Comparison of ENCODE assay signal across 11 mouse cellular contexts in genomic region chr13:73262336-73263127, GRCm38 (mm10). TPM values are rescaled to one million over a fixed set of nuclear protein-coding genes. Genes with fewer than 3 reads are reported as not detected.
DNase-seq lines count a peak whose midpoint lies in the region; ATAC-seq and TF ChIP-seq lines count a peak whose summit lies in the region.
"Had no signal": no experiment of that assay in that cellular context is flagged by ENCODE, and none has a peak within 500 bp of the region (broad histone marks: within the 10 kb centered on the region; RNA-seq: fewer than 3 reads in every experiment).

No protein-coding gene starts in this region.

- ATAC-seq in lung, embryonic 14.5 days (ENCODE audit: insufficient read depth) = no peak
- ATAC-seq in forebrain, embryonic 12.5 days (ENCODE audit: low FRiP score) = no peak
- no peak for ATAC-seq in intestine, postnatal 0 days

- no peaks in the 10 kb centered on the region for H3K9me3 ChIP-seq in lung, embryonic 14.5 days (ENCODE audit: low read depth, low read length)
- H3K9me3 ChIP-seq in forebrain, embryonic 12.5 days = no peaks in the 10 kb centered on the region
- no peaks in the 10 kb centered on the region for H3K9me3 ChIP-seq in intestine, postnatal 0 days (ENCODE audit: control insufficient read depth)
- H3K9me3 ChIP-seq: liver, embryonic 15.5 days had no signal

- peaks cover 99% of the 10 kb centered on the region for H3K27me3 ChIP-seq in lung, embryonic 14.5 days (ENCODE audit: insufficient read depth, low read length)
- H3K27me3 ChIP-seq in forebrain, embryonic 12.5 days = peaks cover 100% of the 10 kb centered on the region
- H3K27me3 ChIP-seq in intestine, postnatal 0 days (replicated peaks; ENCODE audit: control insufficient read depth, insufficient read depth, low read length) = peaks cover 96% of the 10 kb centered on the region
- peaks cover 48% of the 10 kb centered on the region for H3K27me3 ChIP-seq in small intestine, adult 2 months (ENCODE audit: control insufficient read depth, insufficient read depth, low read length)

- no peak overlapping the region for H3K9ac ChIP-seq in lung, embryonic 14.5 days
- no peak overlapping the region for H3K9ac ChIP-seq in forebrain, embryonic 12.5 days
- no peak overlapping the region for H3K9ac ChIP-seq in intestine, postnatal 0 days (ENCODE audit: low read depth, low read length)
- H3K9ac ChIP-seq: liver, embryonic 15.5 days had no signal

- no peaks in the 10 kb centered on the region for H3K4me1 ChIP-seq in lung, embryonic 14.5 days (ENCODE audit: insufficient read depth)
- peaks cover 43% of the 10 kb centered on the region for H3K4me1 ChIP-seq in forebrain, embryonic 12.5 days
- no peaks in the 10 kb centered on the region for H3K4me1 ChIP-seq in intestine, postnatal 0 days (replicated peaks; ENCODE audit: control insufficient read depth, insufficient read depth, low read length)
- peaks cover 4% of the 10 kb centered on the region; the same call in 1 of the 2 replicates for H3K4me1 ChIP-seq in small intestine, adult 2 months (ENCODE audit: control insufficient read depth, insufficient read depth, insufficient read length, low read length)
- H3K4me1 ChIP-seq: liver, embryonic 15.5 days had no signal

- TF ChIP-seq CTCF in lung, embryonic 14.5 days (IDR thresholded peaks at IDR 0.05; ENCODE audit: low read depth) = no peak
- TF ChIP-seq CTCF in intestine, postnatal 0 days (IDR thresholded peaks at IDR 0.05; ENCODE audit: low read depth) = no peak
- no peak for TF ChIP-seq CTCF in small intestine, adult 2 months (IDR thresholded peaks at IDR 0.05; ENCODE audit: extremely low read depth, insufficient read length, insufficient replicate concordance, low read depth, low read length)

- 3% methylated on average over 24 of the region's 24 CpGs for WGBS in lung, embryonic 14.5 days
- 2% methylated on average over 24 of the region's 24 CpGs for WGBS in forebrain, embryonic 12.5 days
- 11% methylated on average over 24 of the region's 24 CpGs for WGBS in intestine, postnatal 0 days
- 18% methylated on average over 24 of the region's 24 CpGs for WGBS in small intestine, adult 2 months

- no peak for DNase-seq in lung, embryonic 14.5 days
- no peak for DNase-seq in lung, postnatal 14 days
- no peak for DNase-seq in frontal cortex, postnatal 10 days (ENCODE audit: low spot score in 2 of 2)
- no peak for DNase-seq in adrenal gland, postnatal 25 days
- no peak for DNase-seq in spleen, postnatal 10 days (ENCODE audit: low spot score in 2 of 2)
- DNase-seq: thymus, postnatal 14 days had no signal

- no peaks in the 10 kb centered on the region for H3K36me3 ChIP-seq in lung, embryonic 14.5 days (ENCODE audit: insufficient read depth)
- H3K36me3 ChIP-seq in forebrain, embryonic 12.5 days (replicated peaks) = no peaks in the 10 kb centered on the region
- H3K36me3 ChIP-seq in intestine, postnatal 0 days (ENCODE audit: control insufficient read depth, insufficient read depth) = no peaks in the 10 kb centered on the region
- no peaks in the 10 kb centered on the region for H3K36me3 ChIP-seq in small intestine, adult 2 months (ENCODE audit: control insufficient read depth, insufficient read depth, low read length)
- H3K36me3 ChIP-seq: liver, embryonic 15.5 days had no signal

- no peak overlapping the region for H3K27ac ChIP-seq in lung, embryonic 14.5 days (ENCODE audit: low read depth)
- no peak overlapping the region for H3K27ac ChIP-seq in forebrain, embryonic 12.5 days
- H3K27ac ChIP-seq in intestine, postnatal 0 days (ENCODE audit: low read depth, low read length) = no peak overlapping the region
- H3K27ac ChIP-seq in small intestine, adult 2 months (ENCODE audit: insufficient read depth, low read depth, low read length) = no peak overlapping the region
- H3K27ac ChIP-seq: liver, embryonic 15.5 days had no signal

- H3K4me3 ChIP-seq in lung, embryonic 14.5 days (ENCODE audit: low read depth, low read length) = peak overlapping the region; percentile 14; the same call in 1 of the 2 replicates
- H3K4me3 ChIP-seq in forebrain, embryonic 12.5 days (replicated peaks) = peak overlapping the region; percentile 2; the same call in 1 of the 2 replicates
- peak overlapping the region; percentile 21 for H3K4me3 ChIP-seq in intestine, postnatal 0 days (ENCODE audit: low read depth, low read length)
- peak overlapping the region; percentile 9; the same call in 1 of the 2 replicates for H3K4me3 ChIP-seq in small intestine, adult 2 months (ENCODE audit: low read depth, low read length)
- H3K4me3 ChIP-seq: liver, embryonic 15.5 days had no signal

- TF ChIP-seq POLR2A in small intestine, adult 2 months (IDR thresholded peaks at IDR 0.05; ENCODE audit: low read depth, low read length) = no peak

- peak overlapping the region; percentile 43 for H3K4me2 ChIP-seq in lung, embryonic 14.5 days
- H3K4me2 ChIP-seq in forebrain, embryonic 12.5 days = peak overlapping the region; percentile 31; the same call in 1 of the 2 replicates
- peak overlapping the region; percentile 47 for H3K4me2 ChIP-seq in intestine, postnatal 0 days (replicated peaks; ENCODE audit: low read depth)
- H3K4me2 ChIP-seq: liver, embryonic 15.5 days had no signal

RNA-seq across cellular contexts. Expression of gene Irx4, which starts 2.3 kb away (rescaled TPM):
- polyA plus RNA-seq in lung, embryonic 14.5 days (2014; fragmentation: Nextera tagmentation; extraction: Ambion mirVana) = not detected in 2 replicates
- 0.53 and 1.0 TPM in 2 replicates for polyA plus RNA-seq in forebrain, embryonic 12.5 days (2016; fragmentation: Nextera tagmentation; extraction: Ambion mirVana)
- polyA plus RNA-seq in intestine, postnatal 0 days (2015; fragmentation: Nextera tagmentation; extraction: Ambion mirVana) = 0.27 and 0.38 TPM in 2 replicates
- polyA plus RNA-seq in small intestine, adult 2 months (2012; rRNA removed) = 0.34 TPM in 1 of 2 replicates, not detected in the other
- total RNA-seq in adrenal gland, postnatal 25 days (2021) = not detected in 2 replicates
- total RNA-seq: hematopoietic stem cell, adult 5-6 weeks had no signal
- polyA plus RNA-seq: liver, embryonic 15.5 days had no signal
